Mouse (Mus musculus) hindbrain, embryonic 13.5 days (tissue): ENCODE data around the gene C130032M10Rik. TPM values are rescaled to one million over a fixed set of nuclear protein-coding genes. Genes with fewer than 3 reads are reported as not detected.

Source experiments
- ATAC-seq: fragments of 200-750 bp; cut with Nextera tagmentation; 2 replicates; pipeline ENCODE4 v1.8.0; 2017; ENCODE audit warnings: moderate TSS enrichment; ENCODE audit not compliant: low FRiP score
- H3K27ac ChIP-seq: fragments of 300-500 bp; sonication (generic); 2 replicates; pipeline ENCODE4 v1.5.1; 2015; ENCODE audit warnings: inconsistent platforms, mild to moderate bottlenecking, moderate library complexity
- H3K27me3 ChIP-seq: fragments of 300-500 bp; sonication (generic); 2 replicates; pipeline ENCODE4 v1.6.1; 2015; ENCODE audit warnings: mild to moderate bottlenecking, inconsistent platforms
- H3K36me3 ChIP-seq: fragments of 300-500 bp; sonication (generic); 2 replicates; pipeline ENCODE4 v1.6.1; 2015; ENCODE audit warnings: mild to moderate bottlenecking, inconsistent platforms
- H3K4me1 ChIP-seq: fragments of 300-500 bp; sonication (generic); replicated peaks from 2 replicates; pipeline ENCODE4 v1.6.1; 2015; ENCODE audit warnings: inconsistent platforms
- H3K4me2 ChIP-seq: fragments of 300-500 bp; sonication (generic); 2 replicates; pipeline ENCODE4 v1.6.1; 2015; ENCODE audit warnings: inconsistent platforms, mild to moderate bottlenecking, moderate library complexity
- H3K4me3 ChIP-seq: fragments of 300-500 bp; sonication (generic); 2 replicates; pipeline ENCODE4 v1.5.1; 2015; ENCODE audit warnings: mild to moderate bottlenecking, inconsistent platforms
- H3K9ac ChIP-seq: fragments of 300-500 bp; sonication (generic); 2 replicates; pipeline ENCODE4 v1.6.1; 2015; ENCODE audit warnings: mild to moderate bottlenecking, inconsistent platforms
- H3K9me3 ChIP-seq: fragments of 300-500 bp; sonication (generic); 2 replicates; pipeline ENCODE4 v1.6.1; 2016; ENCODE audit warnings: inconsistent platforms
- WGBS: fragments of 180-500 bp; shearing (Covaris S2); methylation state at CpG from one replicate; pipeline ENCODE4 v1.1.7; 2015; 5-methylcytosine and 5-hydroxymethylcytosine counted together
- polyA plus RNA-seq: library from polyadenylated mRNA; unstranded; fragments of >200 nt; fragmentation: Nextera tagmentation; extraction: Ambion mirVana; gene quantifications from 2 replicates; pipeline ENCODE4 v1.2.1, GENCODE M21; 2015

Gene C130032M10Rik
- polyA plus RNA-seq, 1 experiment from 2014 or later = 0.35 TPM

DNA sequence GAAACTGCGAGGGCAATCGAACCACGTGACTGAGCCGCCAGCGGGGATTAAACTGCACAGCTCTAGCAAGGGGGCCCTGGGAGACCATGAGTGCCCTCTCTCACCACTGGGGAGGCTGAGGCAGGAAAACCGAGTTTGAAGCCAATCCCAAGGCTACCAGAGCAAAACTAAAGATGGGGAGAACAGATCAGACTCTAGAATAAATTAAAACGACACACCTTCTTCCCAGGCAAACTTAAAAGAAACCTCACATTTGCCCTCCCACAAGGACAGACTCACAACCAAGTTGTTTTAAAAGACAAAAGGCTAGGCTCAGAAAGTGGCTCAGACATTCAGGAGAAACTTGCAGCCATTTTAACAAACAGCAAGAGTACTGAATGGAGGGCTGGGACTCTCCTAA lies 41.6 kb downstream of the C130032M10Rik start:
- H3K4me2 ChIP-seq = no peak overlapping the region
- ATAC-seq = no peak
- no peak overlapping the region for H3K27ac ChIP-seq
- no peaks in the 10 kb centered on the region for H3K9me3 ChIP-seq
- H3K4me3 ChIP-seq = no peak overlapping the region
- peaks cover 37% of the 10 kb centered on the region for H3K27me3 ChIP-seq
- WGBS = 16% methylated on average over 7 of the region's 7 CpGs
- peaks cover 40% of the 10 kb centered on the region for H3K4me1 ChIP-seq
- H3K9ac ChIP-seq = no peak overlapping the region
- H3K36me3 ChIP-seq = no peaks in the 10 kb centered on the region

GRCm38 (mm10) chr9:114560141-114560540 lies 44.6 kb downstream of the C130032M10Rik start:
- H3K9ac ChIP-seq = no peak overlapping the region
- no peak overlapping the region for H3K27ac ChIP-seq
- 10% methylated on average over 7 of the region's 7 CpGs for WGBS
- H3K4me3 ChIP-seq = peak overlapping the region; percentile 65; the same call in 1 of the 2 replicates
- ATAC-seq = no peak
- peaks cover 53% of the 10 kb centered on the region for H3K4me1 ChIP-seq
- H3K9me3 ChIP-seq = no peaks in the 10 kb centered on the region
- peaks cover 53% of the 10 kb centered on the region for H3K27me3 ChIP-seq
- H3K36me3 ChIP-seq = no peaks in the 10 kb centered on the region
- H3K4me2 ChIP-seq = peak overlapping the region; percentile 82

DNA sequence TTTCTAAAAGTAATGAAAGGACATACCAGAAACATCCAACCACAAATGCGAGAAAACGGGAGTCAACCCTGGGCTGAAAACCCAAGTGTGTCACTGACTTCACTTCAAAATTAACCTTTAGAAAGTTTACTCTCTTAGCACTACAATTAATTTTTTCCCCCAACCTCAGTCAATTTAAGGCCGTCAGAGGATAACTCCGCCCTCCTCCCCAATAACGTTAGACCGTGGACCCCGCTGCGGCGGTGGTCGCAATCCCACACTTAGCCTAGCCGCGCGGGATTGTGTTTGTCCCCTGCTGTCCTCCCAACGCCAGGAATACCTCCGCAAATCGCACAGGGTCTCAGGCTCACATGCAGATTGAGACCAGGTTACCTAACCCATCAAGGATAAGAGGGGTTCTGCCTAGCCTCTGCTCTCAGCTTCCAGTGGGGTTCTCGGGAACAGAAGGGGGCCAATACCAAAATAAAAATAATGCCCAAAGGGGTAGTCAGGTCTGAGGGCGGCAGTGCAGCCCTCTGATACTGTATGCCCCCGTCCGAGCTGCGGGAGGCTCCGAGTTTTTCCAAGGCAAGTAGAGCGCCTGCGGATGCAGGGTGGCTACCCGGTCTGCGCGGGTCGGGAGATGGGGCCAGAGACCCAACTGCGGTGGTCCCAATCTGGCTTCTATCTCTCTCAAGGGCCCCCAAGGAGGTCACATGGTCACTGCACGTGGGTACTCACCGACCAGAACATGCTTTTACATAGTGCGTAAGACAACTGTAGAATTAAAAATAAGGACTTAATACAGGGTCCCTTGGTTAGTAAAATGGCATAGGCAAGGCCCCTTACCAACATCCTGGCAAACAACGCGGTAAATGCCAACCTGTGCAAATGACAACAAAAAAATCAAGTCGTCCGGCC lies 45.5 kb downstream of the C130032M10Rik start:
- ATAC-seq = no peak
- H3K27ac ChIP-seq = no peak overlapping the region
- peak overlapping the region; percentile 63 for H3K9ac ChIP-seq
- H3K4me2 ChIP-seq = peak overlapping the region; percentile 82
- no peaks in the 10 kb centered on the region for H3K9me3 ChIP-seq
- 1% methylated on average over 36 of the region's 36 CpGs for WGBS
- H3K36me3 ChIP-seq = no peaks in the 10 kb centered on the region
- H3K4me3 ChIP-seq = peak overlapping the region; percentile 65
- H3K4me1 ChIP-seq = peaks cover 49% of the 10 kb centered on the region
- peaks cover 53% of the 10 kb centered on the region for H3K27me3 ChIP-seq

DNA sequence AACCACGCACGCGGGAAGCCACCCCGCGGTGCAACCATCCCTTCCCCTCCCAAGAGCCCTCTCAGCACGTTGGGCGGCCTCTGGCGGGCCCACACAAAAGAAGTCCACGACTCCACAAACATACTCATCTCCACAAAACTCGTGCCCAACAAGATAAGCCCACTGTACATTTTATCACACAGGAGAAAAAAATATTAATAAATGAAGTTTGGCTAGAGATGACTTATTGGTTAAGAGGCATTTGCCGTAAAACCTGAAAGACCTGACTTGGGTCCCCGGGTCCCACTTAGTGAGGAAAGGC lies 46.1 kb downstream of the C130032M10Rik start:
- H3K4me3 ChIP-seq = peak overlapping the region; percentile 65
- peaks cover 53% of the 10 kb centered on the region for H3K27me3 ChIP-seq
- no peak overlapping the region for H3K27ac ChIP-seq
- H3K4me2 ChIP-seq = peak overlapping the region; percentile 82
- under 1% methylated on average over 12 of the region's 12 CpGs for WGBS
- peaks cover 49% of the 10 kb centered on the region for H3K4me1 ChIP-seq
- ATAC-seq = no peak
- H3K9me3 ChIP-seq = no peaks in the 10 kb centered on the region
- H3K36me3 ChIP-seq = no peaks in the 10 kb centered on the region
- peak overlapping the region; percentile 63; the same call in 1 of the 2 replicates for H3K9ac ChIP-seq

- no peaks in the 10 kb centered on the region for H3K9me3 ChIP-seq
- under 1% methylated on average over 75 of the region's 101 CpGs for WGBS
- no peak overlapping the region for H3K27ac ChIP-seq
- H3K27me3 ChIP-seq = peaks cover 53% of the 10 kb centered on the region
- H3K4me2 ChIP-seq = peak overlapping the region; percentile 82
- H3K36me3 ChIP-seq = no peaks in the 10 kb centered on the region
- peak overlapping the region; percentile 65 for H3K4me3 ChIP-seq
- peak overlapping the region; percentile 82 for H3K9ac ChIP-seq
- ATAC-seq = 0 out of 2 replicates have a peak, but pooled peaks have one; percentile 33
- H3K4me1 ChIP-seq = peaks cover 49% of the 10 kb centered on the region
Measured at GRCm38 (mm10) chr9:114562031-114562918, 46.8 kb downstream of the C130032M10Rik start.

DNA sequence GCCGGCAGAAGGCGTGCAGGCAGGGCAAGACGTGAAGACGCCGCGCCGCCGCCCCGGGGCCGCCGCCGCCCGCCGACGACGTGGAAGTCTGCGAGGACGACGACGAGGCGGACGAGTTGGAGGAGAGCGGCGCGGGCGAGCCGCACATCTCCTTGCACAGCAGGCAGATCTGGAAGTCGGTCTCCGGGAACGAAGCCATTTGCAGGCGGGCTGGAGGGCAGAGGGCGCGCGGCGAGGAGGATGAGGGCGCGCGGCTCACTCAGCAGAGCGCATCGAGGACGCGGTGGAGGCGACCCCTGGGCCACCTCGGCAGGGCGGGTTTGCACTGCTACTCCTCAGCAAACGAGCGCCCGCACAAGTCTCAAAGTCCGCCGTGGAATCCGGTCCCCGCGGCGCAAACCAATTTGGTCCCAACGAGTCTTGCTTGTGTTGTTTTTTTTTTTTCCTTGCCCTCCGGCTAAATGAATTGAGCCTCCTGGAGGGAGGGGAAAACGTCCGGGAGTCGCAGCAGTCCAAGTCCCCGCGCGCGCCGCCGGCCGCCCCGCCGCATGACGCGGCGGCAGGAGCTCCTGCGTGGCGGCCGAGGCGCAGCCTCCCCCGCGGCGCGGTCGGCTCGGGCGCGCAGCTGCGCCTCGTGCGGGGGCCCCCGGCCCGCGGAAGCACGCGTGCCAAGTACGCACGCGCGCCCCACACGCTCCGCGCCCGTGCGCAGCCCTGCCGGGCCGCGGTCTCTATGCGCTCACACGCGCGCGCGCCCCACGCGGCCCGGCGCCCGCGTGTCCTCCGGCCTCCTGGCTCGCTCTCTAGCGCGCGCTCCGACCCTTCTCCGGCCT lies 47.6 kb downstream of the C130032M10Rik start:
- Histone ChIP-seq H3K4me2 (peak overlapping the region; percentile 82), H3K27ac (peak overlapping the region; percentile 83), H3K27me3 (peaks cover 52% of the 10 kb centered on the region)

GRCm38 (mm10) chr9:114563761-114564606 lies 48.5 kb downstream of the C130032M10Rik start, which contains the start of gene Trim71:
Gene Trim71 (minus strand): TSS chr9:114564369.
- WGBS = 0% methylated on average over 87 of the region's 91 CpGs
- Histone ChIP-seq H3K36me3 (no peaks in the 10 kb centered on the region), H3K9ac (peak within 1 kb of the TSS; percentile 82), H3K27me3 (peaks cover 43% of the 10 kb centered on the region), H3K9me3 (no peaks in the 10 kb centered on the region), H3K4me3 (peak within 1 kb of the TSS; percentile 65), H3K27ac (peak within 1 kb of the TSS; percentile 83), H3K4me2 (peak within 1 kb of the TSS; percentile 82), H3K4me1 (peaks cover 49% of the 10 kb centered on the region)
- ATAC-seq = peak; percentile 65

More for the DNA sequence above, 47.6 kb downstream of the C130032M10Rik start:
- WGBS = under 1% methylated on average over 109 of the region's 122 CpGs
- peak; percentile 81 for ATAC-seq
- Histone ChIP-seq H3K4me3 (peak overlapping the region; percentile 65), H3K9ac (peak overlapping the region; percentile 82), H3K36me3 (no peaks in the 10 kb centered on the region), H3K4me1 (peaks cover 49% of the 10 kb centered on the region), H3K9me3 (no peaks in the 10 kb centered on the region)

GRCm38 (mm10) chr9:114564667-114565066 lies 49.2 kb downstream of the C130032M10Rik start:
- Histone ChIP-seq H3K27ac (peak overlapping the region; percentile 83; the same call in 1 of the 2 replicates), H3K36me3 (no peaks in the 10 kb centered on the region), H3K4me2 (peak overlapping the region; percentile 82), H3K4me1 (peaks cover 47% of the 10 kb centered on the region), H3K9ac (peak overlapping the region; percentile 82), H3K9me3 (no peaks in the 10 kb centered on the region), H3K4me3 (peak overlapping the region; percentile 65), H3K27me3 (peaks cover 38% of the 10 kb centered on the region)
- ATAC-seq = no peak
- 1% methylated on average over 10 of the region's 10 CpGs for WGBS
